Mouse (Mus musculus) neural tube, embryonic 15.5 days (tissue): Measurements from ENCODE around the gene Gins1. TPM values are rescaled to one million over a fixed set of nuclear protein-coding genes. Genes with fewer than 3 reads are reported as not detected.

Source experiments
- polyA plus RNA-seq: library from polyadenylated mRNA; unstranded; fragments of >200 nt; fragmentation: Nextera tagmentation; extraction: Ambion mirVana; gene quantifications from 2 replicates; pipeline ENCODE4 v1.2.1, GENCODE M21; 2015

Gins1 gene
- polyA plus RNA-seq, 1 experiment from 2014 or later = 12.8 TPM

Other genes starting within 250 kb of the Gins1 start
- 12.3 and 13.7 TPM in 2 replicates for gene Acss1, start 236.9 kb upstream of the Gins1 start, polyA plus RNA-seq
- gene Vsx1, start 216.0 kb upstream of the Gins1 start, polyA plus RNA-seq = 0.04 and 0.05 TPM in 2 replicates
- 72.6 and 78.2 TPM in 2 replicates for gene Entpd6, start 156.4 kb upstream of the Gins1 start, polyA plus RNA-seq
- gene Pygb, start 118.7 kb upstream of the Gins1 start, polyA plus RNA-seq = 153 and 158 TPM in 2 replicates
- 126 and 148 TPM in 2 replicates for gene Abhd12, start 659 bp upstream of the Gins1 start, polyA plus RNA-seq
- gene Ninl, start 134.0 kb downstream of the Gins1 start, polyA plus RNA-seq = 2.9 and 3.7 TPM in 2 replicates
- gene Nanp, start 134.0 kb downstream of the Gins1 start, polyA plus RNA-seq = 37.8 and 40.1 TPM in 2 replicates
- not detected in 2 replicates for gene Gm14151, start 186.9 kb downstream of the Gins1 start, polyA plus RNA-seq
- not detected in 2 replicates for gene Gm14147, start 192.8 kb downstream of the Gins1 start, polyA plus RNA-seq